Mouse (Mus musculus): ENCODE data around the gene Alpk1.
"Not testable (repeated sequence)": the region's sequence is repeated elsewhere in the genome, so short reads cannot be mapped to it uniquely, and the experiment has no call there.

Alpk1 gene

DNA sequence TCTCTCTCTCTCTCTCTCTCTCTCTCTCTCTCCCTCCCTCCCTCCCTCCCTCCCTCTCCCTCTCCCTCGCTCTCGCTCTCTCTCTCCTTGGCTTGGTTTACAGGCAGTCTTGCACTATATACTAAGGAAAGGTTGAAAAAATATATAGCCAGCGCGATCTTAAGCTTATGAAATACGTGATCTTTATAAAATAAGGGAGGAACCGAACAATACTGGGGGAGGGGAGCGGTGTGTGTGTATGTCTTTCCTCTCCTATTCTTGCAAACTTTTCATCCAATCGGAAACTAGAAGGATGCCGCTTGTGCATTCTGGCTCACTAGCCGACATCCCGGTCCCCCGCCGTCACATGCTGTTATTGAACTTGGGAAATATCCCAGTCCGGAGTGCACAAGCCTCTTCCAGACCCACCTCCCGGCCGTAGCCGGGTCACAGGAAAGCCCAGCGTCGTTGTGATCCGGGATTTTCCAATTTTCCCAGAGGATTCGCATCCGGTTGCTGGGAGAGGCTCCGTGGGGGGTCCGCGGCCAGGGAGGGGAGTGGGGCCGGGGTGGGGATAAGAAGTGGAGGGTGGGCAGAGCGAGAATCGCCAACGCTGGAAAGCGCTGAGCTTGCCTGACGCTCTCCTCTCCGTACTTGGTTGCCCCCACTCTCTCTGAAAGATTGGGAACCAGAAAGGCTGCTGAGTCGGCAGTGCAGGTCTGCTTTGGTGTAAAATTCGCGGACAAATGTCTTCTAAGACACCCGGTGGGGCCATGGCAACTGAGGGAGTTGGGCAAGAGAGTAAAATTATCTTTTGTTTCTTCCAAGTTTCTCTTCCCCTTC is 10.1 kb upstream of the Alpk1 start:
- DNase-seq: peak; percentile 25

DNA sequence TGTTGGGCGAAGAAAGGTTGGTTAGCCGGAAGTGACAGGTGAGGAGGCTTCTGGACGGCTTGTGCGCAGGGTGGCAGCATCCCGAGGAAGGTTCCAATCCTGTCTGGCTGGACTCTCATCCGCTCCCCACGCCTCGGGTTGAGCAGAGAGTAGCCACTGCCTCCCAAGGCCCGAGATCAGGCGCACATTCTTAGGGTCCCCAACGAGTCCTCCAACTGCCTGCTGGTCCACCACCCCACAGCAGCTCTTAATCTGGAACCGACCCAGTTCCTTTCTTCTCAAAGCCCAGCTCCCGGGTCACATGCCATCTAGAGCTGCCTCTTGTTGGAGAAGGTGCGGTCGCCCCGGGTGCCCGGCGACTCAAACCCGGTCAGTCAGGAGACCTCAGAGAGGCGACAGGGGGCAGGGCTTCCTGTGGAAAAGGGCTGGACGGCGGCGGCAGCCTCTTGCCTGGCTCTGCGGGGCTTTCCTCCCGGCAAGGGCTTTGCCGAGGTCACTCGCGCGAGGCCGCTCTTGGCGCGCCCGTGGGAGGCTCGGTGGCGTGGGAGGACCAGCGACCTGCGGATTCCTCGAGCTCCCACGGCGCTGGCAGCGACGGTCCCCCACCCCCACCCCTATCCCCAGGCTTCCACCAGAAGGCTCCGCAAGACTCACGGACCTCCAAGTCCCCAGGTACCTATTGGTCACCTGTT is 9.3 kb upstream of the Alpk1 start, which contains the start of gene Tifa:
TSS of gene Tifa (plus strand) at position 306 of the 692 bp plus-strand sequence.
- peak; percentile 67 for DNase-seq

DNA sequence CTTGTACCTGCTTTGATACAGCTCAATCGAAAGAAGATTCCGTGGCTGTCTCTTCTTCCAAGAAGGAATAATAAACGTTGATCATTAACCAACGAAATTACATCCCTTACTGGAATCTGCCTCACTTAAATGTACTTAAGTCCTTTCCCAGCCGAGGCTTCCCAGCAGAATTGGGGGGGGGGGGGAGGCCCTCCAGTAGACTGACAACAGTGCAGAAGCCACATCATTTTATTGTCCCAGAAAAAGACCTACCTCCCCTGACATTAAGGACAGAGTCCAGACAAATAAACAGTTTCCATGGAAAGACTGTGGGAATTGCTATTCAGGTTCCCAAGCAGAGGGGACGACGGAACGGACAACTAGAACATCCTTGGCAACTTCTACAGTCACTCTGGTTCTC is 8.6 kb upstream of the Alpk1 start:
- DNase-seq: no peak

DNA sequence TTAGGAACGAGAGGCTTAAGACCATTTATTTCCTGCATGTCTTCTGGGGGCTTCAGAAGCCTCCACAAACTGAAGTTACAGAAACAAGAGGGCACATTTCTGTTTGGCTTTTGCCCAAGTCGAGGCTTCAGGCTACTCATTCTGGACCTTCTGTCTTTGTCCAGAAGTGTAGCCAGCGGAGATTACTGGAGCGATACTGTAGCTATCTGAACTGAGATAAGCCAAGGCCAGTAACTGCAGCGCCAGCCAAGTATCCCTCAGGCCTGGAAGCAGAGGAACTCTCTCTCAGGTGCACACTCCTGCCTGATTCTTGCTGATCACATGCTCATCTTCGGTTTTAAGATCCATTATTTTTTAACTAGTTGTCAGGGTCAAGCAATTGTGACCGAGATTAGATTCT is 7.7 kb upstream of the Alpk1 start:
- DNase-seq: no peak

DNA sequence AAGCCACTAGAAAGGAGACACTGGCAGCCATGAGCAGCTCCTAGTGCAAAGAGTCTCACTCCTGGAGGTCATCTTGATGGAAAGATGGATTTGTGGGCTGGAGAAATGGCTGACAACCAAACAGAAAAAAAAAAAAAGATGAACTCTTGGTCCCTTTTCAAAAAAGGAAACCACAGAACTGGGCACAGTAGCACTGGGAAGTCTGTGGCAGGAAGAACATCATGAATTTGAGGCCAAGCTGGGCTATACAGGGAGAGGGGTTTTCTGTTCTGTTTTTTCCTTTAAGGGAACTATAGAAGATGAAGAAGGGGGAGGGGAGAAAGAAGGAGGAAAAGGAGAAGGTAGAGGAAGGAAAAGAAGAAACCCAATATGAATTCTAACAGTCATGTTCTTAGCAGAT is 6.7 kb upstream of the Alpk1 start:
- no peak for DNase-seq

DNA sequence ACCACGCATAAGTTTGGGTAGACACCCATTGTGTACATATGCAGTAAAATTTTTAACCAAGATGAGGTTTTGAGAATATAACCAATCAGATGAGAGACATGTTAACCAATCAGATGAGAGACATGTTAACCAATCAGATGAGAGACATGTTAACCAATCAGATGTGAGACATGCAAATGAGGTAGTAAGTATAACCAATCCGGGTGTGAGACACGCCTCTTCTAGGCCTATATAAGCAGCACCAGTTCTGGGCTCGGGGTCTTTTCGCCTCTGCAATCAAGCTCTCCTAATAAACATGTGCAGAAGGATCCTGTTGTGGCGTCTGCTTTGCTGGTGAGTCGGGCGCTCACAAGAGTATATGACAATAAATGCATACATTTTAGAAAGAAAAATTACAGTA is 3.4 kb upstream of the Alpk1 start:
- DNase-seq: not testable (repeated sequence)

DNA sequence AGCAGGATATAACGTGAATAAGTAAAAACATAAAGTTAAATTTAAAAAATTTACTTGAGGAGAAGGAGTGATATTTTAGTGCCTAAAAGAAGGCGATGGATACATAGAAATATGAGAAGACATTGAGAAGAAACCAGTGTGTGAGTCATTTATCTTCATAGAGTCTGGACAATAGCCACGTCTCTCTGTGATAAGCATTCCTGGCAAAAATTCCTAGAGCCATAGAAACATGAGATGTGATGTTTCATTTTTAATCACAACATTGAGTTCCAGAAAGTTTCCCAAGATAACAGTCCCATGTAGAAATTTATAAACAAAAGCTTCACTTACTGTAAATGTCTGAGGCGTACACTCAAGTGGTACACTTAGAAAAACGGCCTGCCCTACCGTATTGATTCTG is 2.6 kb upstream of the Alpk1 start:
- DNase-seq: no peak

DNA sequence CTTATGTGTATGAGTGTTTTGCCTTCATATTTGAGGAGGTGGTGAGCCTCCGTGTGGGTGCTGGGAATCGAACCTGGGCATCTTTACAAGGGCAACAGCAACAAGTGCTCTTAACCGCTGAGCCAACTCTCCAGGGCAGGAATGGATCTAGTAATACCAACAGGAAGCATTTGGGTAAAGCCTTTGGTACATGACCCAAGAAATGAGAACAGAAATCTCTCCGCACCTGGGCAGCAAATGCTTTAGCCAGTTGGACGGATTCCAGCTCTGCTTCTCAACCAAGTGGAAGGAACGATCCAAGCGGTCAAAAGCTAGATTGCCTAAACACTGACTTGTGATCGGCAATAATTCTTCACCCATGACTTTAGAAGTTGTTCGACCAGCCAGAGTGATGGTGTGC is 594 bp upstream of the Alpk1 start:
- DNase-seq: peak; percentile 43

DNA sequence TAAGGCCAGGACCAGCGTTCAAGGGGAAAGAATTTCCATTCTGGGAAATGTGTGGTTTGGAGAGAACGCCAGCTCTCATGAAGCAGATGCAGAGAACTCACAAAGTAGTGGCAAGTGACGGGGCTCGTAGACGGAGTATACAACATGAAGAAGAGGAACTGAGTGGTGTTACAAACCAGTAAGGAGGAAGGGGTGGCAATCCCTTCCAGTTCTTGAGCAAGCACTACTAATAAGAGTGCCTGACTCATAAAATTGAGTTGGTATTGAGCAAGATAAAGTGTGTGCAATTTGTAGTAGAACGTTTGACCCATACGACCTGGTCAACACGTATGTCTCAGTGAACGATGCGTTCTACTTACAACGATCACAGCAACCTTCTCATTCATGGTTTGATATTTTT is 11.2 kb downstream of the Alpk1 start:
- no peak for DNase-seq

DNA sequence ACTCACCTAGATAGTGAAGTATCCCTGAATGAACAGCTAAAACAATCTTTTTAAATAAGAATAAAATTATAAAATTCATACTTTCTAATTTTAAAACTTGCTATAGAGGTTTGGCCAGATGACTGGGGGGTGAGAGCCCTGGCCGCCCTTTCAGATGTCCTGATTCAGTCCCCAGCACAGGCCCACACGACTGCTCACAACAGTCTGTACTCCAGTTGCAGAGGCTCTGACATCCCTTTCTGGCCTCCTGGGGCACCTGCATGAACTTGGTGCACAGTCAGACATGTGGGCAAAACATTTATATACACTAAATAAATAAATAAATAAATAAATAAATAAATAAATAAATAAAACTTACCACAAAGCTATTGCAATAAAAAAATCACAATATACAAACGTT is 14.4 kb downstream of the Alpk1 start:
- no peak for DNase-seq

DNA sequence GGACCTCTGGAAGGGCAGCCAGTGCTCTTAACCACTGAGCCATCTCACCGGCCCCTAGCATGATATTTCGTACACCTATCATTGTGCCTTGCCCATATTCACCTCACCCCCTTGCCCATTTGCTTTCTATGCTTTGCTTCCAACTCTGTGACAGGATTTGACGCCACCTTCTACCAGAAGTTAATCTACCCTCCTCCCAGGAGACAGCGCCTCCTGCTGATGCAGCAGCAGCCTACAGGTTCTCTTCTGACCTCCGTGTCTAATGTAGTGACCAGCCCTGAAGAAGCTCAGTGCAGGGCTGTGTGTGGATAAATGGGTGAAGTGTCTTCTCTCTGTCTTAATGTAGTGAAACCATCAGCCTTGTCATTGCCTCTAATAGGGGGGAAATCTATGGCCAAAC is 15.8 kb downstream of the Alpk1 start:
- no peak for DNase-seq

DNA sequence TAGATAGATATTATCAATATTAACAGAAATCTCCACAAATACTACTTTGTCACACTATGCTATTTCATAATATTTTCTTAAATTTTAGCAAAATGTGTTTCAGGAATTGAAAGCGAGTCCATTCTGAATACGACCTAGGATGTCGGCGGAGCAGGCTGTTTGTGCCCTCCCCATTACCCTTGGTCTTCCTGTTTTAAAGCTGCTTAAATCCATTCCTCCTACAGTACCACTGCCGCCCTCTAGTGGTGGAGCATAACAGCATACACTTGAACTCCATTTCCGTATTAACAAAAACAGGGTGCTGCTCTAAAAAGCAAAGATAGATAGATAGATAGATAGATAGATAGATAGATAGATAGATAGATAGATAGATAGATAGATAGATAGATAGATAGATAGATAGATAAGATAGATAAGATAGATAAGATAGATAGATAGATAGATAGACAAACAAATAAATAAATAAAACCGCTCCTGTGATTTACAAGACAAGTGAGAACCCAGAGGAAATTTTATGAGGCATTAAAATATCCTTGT is 17.2 kb downstream of the Alpk1 start:
- peak; percentile 87 for DNase-seq

DNA sequence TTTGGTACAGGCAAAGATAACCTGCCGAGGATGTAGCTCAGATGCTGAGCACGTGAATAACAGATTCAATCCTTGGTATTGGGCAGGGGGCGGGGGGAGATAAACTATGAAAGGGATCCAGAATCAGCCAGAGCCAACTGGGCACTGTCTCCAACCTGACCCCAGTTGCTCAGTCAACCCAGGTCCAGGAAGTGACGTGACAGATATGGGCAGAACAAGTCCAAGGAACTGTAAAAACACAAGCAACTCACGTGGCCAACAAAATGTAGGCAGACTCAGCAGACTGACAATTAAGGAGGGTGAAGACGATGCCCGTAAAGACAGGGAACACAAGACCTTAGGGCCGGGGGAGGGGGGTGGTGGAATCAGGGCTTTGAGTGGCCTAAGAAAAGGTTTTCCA is 17.9 kb downstream of the Alpk1 start:
- DNase-seq: no peak

DNA sequence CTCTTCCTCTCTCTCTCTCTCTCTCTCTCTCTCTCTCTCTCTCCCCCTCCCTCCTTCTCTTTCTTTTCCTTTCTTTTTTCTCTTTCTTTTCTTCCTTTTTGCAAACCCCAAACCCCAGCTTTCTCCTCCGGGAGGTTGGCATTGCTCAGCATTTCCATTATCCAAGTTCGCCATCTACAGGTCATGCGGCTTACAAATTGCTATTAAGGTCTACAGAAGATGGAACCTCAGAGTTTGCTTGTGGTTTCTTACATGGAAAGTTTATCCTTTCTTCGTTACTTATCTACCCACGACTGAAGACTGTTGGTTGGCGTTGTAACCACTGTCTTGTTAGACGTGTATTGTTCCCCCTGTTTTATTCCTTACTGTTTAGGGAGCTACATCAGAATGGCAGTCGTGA is 21.1 kb downstream of the Alpk1 start:
- DNase-seq: peak; percentile 46

DNA sequence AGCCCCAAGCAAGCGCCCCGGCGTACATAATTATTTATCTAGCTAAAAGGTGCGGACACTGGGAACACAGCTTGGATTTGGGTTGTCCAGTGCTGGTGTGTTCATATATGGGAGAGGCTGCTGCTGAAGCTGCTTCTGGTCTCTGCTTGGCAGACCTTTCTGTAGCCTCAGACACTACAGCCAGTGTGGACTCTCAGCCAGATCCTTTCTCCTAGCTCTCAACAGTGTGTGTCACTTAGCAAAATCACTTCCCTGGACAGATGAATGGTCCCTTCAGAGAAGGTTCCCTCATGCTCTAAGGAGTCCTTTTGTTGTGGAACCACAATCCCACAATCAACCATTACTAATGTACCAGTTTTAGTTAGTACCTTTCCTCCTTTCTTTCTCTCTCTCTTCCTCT is 21.5 kb downstream of the Alpk1 start:
- DNase-seq: no peak

DNA sequence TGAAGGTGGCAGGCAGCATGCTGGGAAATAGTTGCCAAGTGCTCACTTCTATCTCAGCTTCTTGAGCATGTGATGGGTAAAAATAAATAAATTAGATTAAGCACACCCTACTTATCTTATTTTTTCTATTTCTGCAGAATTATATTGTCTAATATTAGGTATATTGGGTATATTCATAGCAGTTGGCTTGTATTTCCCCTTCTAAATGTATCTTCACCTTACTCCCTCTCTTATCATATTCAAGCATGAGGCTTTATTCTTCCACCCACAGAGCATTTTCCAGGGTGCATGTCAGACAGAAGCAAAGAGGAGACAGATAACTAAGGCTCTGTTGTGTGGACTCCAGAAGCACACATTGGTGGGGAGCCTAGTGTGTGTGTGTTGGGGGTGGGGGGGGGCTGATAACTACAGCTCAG is 22.4 kb downstream of the Alpk1 start:
- no peak for DNase-seq

DNA sequence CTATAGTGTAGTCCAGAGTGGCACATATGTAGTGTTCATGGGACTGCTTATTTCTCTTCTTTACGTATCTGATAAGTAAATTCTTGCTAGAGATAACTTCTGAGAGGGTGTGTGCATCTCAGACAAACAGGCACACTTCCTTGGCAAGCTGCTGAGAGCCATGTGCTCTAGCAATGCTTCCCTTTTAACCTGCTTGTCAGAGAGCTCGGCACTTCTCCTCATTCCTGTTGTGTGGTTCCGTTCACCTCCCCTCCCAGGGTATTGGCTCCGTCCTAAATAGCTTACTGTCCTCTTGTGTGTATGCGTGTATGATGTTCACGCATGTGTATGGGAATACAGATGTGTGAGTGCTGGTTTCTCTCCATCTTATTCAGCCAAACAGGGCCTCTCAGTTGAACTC is 23.9 kb downstream of the Alpk1 start:
- DNase-seq: no peak

DNA sequence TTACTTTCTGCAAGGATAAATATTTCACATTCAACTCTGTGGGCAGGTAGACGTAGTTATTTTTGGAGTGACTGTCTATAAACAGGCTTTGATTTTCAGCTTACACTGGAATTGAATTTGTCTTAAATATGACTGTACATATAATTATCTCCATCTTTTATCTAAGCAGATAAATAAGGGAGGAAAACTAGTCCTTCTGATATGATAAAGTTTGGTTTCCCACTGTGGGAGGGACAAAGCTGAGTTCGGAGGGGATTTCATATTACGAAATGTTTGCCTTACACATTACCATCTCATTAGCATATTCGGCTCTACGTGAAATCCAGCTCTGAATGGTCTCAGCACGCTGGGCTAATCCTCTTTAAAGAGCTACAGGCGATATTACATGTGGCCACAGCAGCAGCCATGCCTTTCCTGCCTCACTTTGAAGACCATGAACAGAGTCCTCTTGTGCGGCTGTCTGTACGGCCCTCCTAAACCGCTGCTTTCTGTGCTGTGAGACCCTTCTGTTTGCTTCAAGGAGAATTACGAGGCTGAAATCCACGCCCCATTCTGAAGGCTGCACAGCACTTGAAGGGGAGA is 30.3 kb downstream of the Alpk1 start:
- no peak for DNase-seq

DNA sequence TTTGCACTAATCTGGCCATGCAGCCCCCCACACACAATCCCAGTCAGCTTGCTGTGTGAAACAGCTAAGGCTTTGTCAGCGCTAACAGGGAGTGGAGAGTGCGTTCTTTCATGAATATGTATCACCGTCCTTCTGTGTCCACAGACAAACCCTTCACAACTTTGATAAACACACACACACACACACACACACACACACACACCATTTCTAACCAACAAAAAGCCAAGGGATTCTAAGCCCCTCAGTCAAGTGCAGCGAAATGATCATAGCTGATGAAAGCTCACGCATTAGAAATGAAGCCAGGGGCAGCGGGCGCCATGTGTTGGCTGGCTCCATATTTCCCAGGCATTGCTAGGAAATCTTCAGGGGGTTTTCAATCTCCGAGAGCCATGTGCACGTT is 31.1 kb downstream of the Alpk1 start:
- DNase-seq: no peak

DNA sequence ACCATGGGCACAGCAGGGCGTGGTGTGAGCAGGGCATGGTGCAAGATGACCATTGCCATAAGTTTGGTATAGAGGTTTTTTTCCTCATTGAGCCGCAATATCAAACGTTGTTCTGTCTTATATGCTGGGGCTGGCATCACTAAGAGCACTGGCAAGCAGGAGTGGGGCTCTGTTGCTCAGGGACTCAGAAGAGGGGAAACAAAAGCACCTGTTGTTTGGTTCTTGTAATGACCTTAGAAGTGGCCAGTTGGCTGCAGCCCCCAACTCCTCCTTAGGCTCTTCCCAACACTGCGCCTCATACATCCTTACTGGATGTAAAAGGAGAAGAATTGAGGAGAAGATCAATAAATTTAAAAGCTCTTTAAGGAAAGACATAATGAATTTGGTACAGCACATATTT is 31.7 kb downstream of the Alpk1 start:
- no peak for DNase-seq

DNA sequence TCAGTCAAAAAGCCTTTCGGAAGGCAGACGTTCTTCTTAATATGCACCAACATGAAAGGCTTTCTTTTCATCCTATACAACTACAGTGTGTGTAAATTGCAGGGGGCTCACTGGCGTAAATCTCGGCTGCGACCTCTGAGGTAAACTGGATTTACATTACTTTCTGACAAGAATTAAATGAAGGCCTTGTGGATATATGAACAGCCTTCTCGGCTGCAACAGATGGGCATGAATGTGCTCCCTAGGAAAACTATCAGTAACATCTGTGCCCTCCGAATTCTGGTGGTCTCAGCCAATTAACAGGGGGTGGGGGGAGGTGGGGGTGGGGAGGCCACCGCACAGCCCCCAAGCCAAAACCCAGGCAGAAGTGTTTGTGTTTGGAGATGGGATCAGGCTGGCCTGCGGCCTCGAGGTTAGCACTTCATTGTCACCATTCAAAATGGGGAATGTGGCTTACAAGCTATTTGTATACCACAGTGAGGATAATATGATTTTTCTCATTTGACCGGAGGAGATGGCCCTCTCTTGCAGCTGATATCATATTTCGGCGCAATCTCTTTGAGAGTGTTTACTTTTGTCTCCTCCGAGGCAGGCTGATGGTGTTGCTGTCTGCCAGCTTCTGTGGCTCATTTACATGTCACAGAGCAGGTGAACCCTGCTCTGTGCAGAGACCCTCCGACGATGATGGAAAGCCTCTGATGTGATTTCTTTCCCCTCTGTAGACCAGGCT is 34.3 kb downstream of the Alpk1 start:
- DNase-seq: no peak

DNA sequence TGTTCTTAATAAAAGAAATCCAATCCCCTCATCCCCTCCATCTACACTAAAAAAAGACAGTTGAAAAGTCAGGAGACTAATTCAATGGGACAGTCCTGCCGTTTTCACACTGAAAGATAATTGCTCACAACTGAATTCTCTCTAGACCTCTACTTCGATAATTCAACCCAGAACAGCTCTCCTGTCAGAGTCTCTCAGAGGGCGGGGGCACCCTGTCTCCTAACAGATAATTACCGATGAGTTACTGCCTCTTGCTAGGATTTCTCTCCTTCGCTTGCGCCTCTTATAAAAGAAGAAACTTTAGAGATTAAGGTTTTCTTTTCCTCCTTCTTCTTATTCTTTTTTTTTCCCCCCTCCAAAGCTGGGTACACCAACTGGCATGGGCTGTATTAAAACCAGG is 34.8 kb downstream of the Alpk1 start:
- DNase-seq: no peak

Data from lung, postnatal 14 days (tissue).